Mouse (Mus musculus) B cell, adult 62 days (primary cell): ENCODE data around the gene Esm1. TPM values are rescaled to one million over a fixed set of nuclear protein-coding genes. Genes with fewer than 3 reads are reported as not detected.

Source experiments
- total RNA-seq: library from RNA; stranded (reverse); gene quantifications from 4 replicates; pipeline ENCODE4 v1.2.4, GENCODE M21; 2023

Esm1 gene
- total RNA-seq, result not detected in 4 replicates

GRCm38 (mm10) chr13:113209624-113210023 lies at the start of gene Esm1:
Gene Esm1, plus strand, starts transcription at chr13:113209659.

GRCm38 (mm10) chr13:113225811-113226210 lies 16.4 kb downstream of the Esm1 start, which contains the start of gene Gzmk:
Gene Gzmk, minus strand, starts transcription at chr13:113225908.

Other genes starting within 250 kb of the Esm1 start
- gene Ccno, start 221.9 kb upstream of the Esm1 start, total RNA-seq, result 0.38 TPM in 1 of 4 replicates, not detected in the others
- gene Mcidas, start 215.8 kb upstream of the Esm1 start, total RNA-seq, result not detected in 4 replicates
- not detected in 4 replicates for gene Cdc20b, start 174.5 kb upstream of the Esm1 start, total RNA-seq
- gene Gpx8, start 163.2 kb upstream of the Esm1 start, total RNA-seq, result not detected in 4 replicates
- gene Gzma, start 108.7 kb upstream of the Esm1 start, total RNA-seq, result 1.3 TPM in 1 of 4 replicates, not detected in the others
- not detected in 4 replicates for gene Gzmk, start 16.2 kb downstream of the Esm1 start, total RNA-seq
- gene BC067074, start 83.5 kb downstream of the Esm1 start, total RNA-seq, result not detected in 4 replicates